Mouse (Mus musculus) forebrain, embryonic 13.5 days (tissue): ENCODE measurements around the gene Tnfaip1. TPM values are rescaled to one million over a fixed set of nuclear protein-coding genes. Genes with fewer than 3 reads are reported as not detected.
A peak's percentile ranks its signal among the peaks of the same experiment; 100 is the strongest.

Experiments used
- ATAC-seq: fragments of 200-750 bp; cut with Nextera tagmentation; 2 replicates; pipeline ENCODE4 v1.8.0; 2017
- H3K27ac ChIP-seq: fragments of 300-500 bp; sonication (generic); 2 replicates; pipeline ENCODE4 v1.5.1; 2015; ENCODE audit warnings: inconsistent platforms, mild to moderate bottlenecking, moderate library complexity
- H3K27me3 ChIP-seq: fragments of 300-500 bp; sonication (generic); 2 replicates; pipeline ENCODE4 v1.6.1; 2015; ENCODE audit warnings: mild to moderate bottlenecking, inconsistent platforms
- H3K36me3 ChIP-seq: fragments of 300-500 bp; sonication (generic); 2 replicates; pipeline ENCODE4 v1.6.1; 2015; ENCODE audit warnings: mild to moderate bottlenecking, inconsistent platforms; ENCODE audit not compliant: poor library complexity, severe bottlenecking
- H3K4me1 ChIP-seq: fragments of 300-500 bp; sonication (generic); 2 replicates; pipeline ENCODE4 v1.6.1; 2015; ENCODE audit warnings: inconsistent platforms
- H3K4me2 ChIP-seq: fragments of 300-500 bp; sonication (generic); 2 replicates; pipeline ENCODE4 v1.6.1; 2015; ENCODE audit warnings: inconsistent platforms, mild to moderate bottlenecking, moderate library complexity
- H3K4me3 ChIP-seq: fragments of 300-500 bp; sonication (generic); 2 replicates; pipeline ENCODE4 v1.5.1; 2015; ENCODE audit warnings: mild to moderate bottlenecking, inconsistent platforms
- H3K9ac ChIP-seq: fragments of 300-500 bp; sonication (generic); 2 replicates; pipeline ENCODE4 v1.6.1; 2015; ENCODE audit warnings: mild to moderate bottlenecking, inconsistent platforms
- H3K9me3 ChIP-seq: fragments of 300-500 bp; sonication (generic); replicated peaks from 2 replicates; pipeline ENCODE4 v1.6.1; 2016; ENCODE audit warnings: inconsistent platforms
- WGBS: fragments of 180-500 bp; shearing (Covaris S2); methylation state at CpG from one replicate; pipeline ENCODE4 v1.1.7; 2015; 5-methylcytosine and 5-hydroxymethylcytosine counted together
- polyA plus RNA-seq: library from polyadenylated mRNA; unstranded; fragments of >200 nt; fragmentation: Nextera tagmentation; extraction: Ambion mirVana; gene quantifications from 2 replicates; pipeline ENCODE4 v1.2.1, GENCODE M21; 2015

The Tnfaip1 gene
- polyA plus RNA-seq, 1 experiment from 2014 or later = 65.6 TPM

DNA sequence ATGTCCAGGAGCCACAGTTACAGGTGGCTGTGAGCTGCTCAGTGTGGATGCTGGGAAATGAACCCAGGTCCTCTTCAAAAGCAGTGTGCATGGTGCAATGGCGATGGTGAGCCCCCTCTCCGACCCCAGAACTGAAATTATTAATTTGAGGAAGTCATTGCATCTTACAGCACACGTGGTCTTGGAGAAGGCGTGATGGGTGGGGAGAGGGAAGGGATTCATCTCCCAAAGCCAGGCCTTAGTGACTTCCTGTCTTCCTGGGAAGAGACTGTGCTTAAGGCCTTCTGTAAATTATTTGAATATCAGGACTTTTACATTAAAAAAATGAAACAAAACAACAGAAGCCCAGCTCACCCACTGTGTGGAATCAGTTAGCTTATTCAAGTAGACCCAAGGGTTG, 19.9 kb upstream of the Tnfaip1 start:
- Histone ChIP-seq H3K27ac (no peak overlapping the region), H3K27me3 (no peaks in the 10 kb centered on the region), H3K36me3 (0 out of 2 replicates have a peak, but pooled peaks cover 5% of the 10 kb centered on the region), H3K4me2 (no peak overlapping the region), H3K4me1 (peaks cover 2% of the 10 kb centered on the region; the same call in 1 of the 2 replicates), H3K9ac (no peak overlapping the region), H3K4me3 (no peak overlapping the region), H3K9me3 (no peaks in the 10 kb centered on the region)
- 88% methylated on average over 4 of the region's 4 CpGs for WGBS
- no peak for ATAC-seq

DNA sequence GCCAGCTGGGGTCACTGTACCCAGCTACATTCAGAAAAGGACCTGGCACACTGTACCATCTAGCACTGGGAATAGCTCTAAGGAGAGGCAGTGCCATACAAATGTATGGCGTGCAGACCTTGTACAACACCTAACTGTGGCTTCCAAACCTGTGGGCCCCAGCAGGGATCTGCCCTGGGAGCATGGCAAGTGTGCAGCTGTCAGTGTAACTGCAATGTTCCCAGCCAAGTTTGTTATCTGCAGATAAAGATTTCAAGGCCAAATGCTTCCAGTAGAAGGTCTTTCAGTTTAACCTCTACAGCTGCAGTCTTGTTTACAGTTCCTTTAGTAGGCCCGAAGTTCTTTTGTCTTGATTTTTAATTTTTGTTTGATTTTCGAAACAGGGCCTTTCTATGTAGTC, 19.5 kb upstream of the Tnfaip1 start:
- ATAC-seq = no peak
- Histone ChIP-seq H3K9ac (no peak overlapping the region), H3K36me3 (0 out of 2 replicates have a peak, but pooled peaks cover 5% of the 10 kb centered on the region), H3K4me2 (no peak overlapping the region), H3K27me3 (no peaks in the 10 kb centered on the region), H3K9me3 (no peaks in the 10 kb centered on the region), H3K4me3 (no peak overlapping the region), H3K27ac (no peak overlapping the region), H3K4me1 (peaks cover 3% of the 10 kb centered on the region; the same call in 1 of the 2 replicates)
- 84% methylated on average over 3 of the region's 3 CpGs for WGBS

DNA sequence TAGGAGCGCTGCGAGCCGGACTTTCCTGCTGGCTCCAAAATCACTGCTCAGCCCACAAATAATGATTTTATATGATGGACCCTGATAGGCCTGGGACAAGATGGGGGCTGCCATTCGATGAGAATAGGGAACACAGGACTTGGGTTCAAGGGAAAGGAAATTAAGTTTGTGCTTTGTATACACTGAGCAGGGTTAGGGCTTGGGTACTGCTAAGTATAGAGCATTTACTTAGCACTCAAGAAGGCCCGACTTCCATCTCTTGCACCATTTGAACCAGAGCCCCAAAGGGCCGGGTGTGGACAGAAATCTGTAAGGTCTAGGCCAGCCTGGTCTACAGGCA, 14.9 kb upstream of the Tnfaip1 start:
- Histone ChIP-seq H3K27ac (peak overlapping the region; percentile 81), H3K9me3 (no peaks in the 10 kb centered on the region), H3K4me3 (peak overlapping the region; percentile 62), H3K27me3 (no peaks in the 10 kb centered on the region), H3K36me3 (0 out of 2 replicates have a peak, but pooled peaks cover 5% of the 10 kb centered on the region), H3K4me2 (peak overlapping the region; percentile 80), H3K4me1 (peaks cover 27% of the 10 kb centered on the region), H3K9ac (peak overlapping the region; percentile 65)
- WGBS = 34% methylated on average over 6 of the region's 6 CpGs
- ATAC-seq = peak; percentile 57

DNA sequence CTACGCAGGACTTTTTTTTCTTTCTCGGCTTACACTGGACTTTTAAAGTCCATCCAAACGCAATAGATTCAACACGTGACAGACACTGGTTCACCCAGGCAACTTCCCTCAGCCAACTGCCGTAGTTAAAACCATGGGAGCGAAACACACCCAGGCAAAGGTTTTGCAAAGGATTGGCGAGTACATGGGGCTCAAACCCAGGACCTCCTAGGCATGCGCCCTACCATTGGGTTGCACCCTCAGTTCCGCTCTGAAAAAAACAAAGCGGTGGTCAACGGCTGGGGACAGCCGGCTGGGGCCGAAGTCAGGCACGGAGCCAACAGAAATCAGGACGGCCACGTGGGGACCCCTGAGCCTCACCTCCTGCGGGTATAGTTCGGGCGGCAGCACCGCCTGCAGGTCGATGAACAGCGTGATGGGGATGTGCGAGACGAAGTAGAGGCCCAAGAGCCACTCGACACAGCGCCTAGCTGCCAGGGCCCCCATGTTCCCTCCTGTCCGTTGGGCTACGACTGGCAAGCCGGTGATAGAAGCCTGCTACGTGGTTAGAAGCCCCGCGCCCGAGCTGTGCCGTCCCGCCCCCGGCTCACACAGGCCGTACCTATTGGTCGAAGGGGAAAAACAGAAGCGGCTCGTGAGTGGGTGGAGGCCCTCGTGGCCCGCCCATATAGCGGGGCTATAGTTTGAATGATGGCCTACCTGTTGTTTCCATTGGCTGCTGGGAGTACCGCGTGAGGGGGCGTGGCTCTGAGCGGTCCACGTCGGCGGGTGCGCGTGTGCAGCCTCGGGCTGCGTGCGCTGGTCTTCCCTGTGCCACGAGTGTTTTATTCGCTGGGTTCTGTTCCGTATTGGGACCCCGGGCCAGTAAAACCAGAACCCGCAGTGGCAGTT, 14.3 kb upstream of the Tnfaip1 start, which contains the start of gene Tmem97:
Gene Tmem97, minus strand, starts transcription at position 610 of the 891 bp plus-strand sequence.
- Histone ChIP-seq H3K4me3 (peak within 1 kb of the TSS; percentile 62), H3K9me3 (no peaks in the 10 kb centered on the region), H3K27me3 (no peaks in the 10 kb centered on the region), H3K4me1 (peaks cover 27% of the 10 kb centered on the region), H3K27ac (peak within 1 kb of the TSS; percentile 81), H3K9ac (peak within 1 kb of the TSS; percentile 77), H3K4me2 (peak within 1 kb of the TSS; percentile 80), H3K36me3 (0 out of 2 replicates have a peak, but pooled peaks cover 5% of the 10 kb centered on the region)
- ATAC-seq = peak; percentile 100
- WGBS = under 1% methylated on average over 60 of the region's 60 CpGs

DNA sequence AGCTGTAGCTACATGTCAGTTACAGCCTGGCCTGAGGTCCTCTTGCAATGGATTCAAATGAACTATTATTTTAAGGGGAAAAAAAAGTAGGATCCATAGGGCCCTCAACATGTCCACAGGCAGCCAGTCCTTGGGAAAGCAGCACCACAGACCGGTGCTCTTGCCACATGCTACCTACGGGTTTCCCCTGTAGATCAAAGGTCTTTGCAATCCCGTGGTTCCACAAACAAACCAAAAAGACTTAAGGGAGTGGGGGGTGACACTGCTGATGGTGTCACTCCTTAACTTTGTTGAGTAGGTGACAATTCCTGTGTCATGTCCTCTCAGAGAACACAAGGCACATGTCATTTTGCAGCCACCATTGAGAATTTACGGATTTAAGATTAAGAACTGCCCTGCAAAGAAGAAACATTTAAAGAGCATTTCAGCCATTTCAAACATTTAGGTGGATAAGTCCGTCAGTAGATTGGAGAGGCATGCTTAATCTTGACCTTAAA, 13.4 kb upstream of the Tnfaip1 start:
- WGBS = 14% methylated on average over 5 of the region's 5 CpGs
- H3K4me1 ChIP-seq = peaks cover 27% of the 10 kb centered on the region

DNA sequence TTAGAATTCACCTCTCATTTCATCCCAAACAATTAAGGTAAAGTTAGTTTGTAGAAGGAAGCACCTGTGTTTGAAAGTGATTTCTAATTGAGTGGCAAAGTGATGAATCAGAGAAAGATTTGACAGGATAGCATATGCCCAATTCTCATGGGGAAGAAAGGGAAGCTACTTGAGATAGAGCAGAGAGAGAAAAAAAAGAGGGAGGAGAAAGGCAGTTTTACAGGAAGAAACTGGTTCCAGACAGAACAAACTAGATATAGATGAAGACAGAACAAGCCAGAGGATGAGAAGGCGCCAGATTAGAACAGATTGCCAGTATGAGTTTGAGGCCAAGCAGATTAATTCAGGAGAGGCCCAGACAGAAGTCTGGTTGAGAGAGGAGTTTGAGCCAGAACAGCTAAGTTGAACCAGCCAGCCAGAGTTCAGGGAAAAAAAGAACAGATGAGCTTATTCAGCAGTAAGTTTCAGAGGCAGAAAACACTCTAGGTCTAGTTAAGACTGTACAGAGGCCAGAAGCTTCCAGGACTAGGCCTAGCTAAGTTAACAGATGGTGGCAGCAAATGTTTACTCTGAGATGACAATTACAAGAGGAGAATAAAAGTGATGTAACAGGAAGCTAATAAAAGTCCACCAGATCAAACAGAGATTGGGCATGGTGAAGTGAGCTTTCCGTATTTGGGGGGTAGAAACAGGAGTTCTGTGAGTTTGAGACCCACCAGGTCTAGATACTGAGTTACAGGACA, 11.8 kb upstream of the Tnfaip1 start:
- peaks cover 9% of the 10 kb centered on the region for H3K36me3 ChIP-seq
- H3K4me2 ChIP-seq = peak overlapping the region; percentile 80; the same call in 1 of the 2 replicates
- no peak overlapping the region for H3K9ac ChIP-seq
- no peaks in the 10 kb centered on the region for H3K9me3 ChIP-seq
- H3K27me3 ChIP-seq = no peaks in the 10 kb centered on the region
- no peak overlapping the region; the same call in 1 of the 2 replicates for H3K27ac ChIP-seq
- no peak overlapping the region for H3K4me3 ChIP-seq
- H3K4me1 ChIP-seq = peaks cover 27% of the 10 kb centered on the region
- no peak for ATAC-seq
- 89% methylated on average over 2 of the region's 2 CpGs for WGBS

More for the DNA sequence above, 13.4 kb upstream of the Tnfaip1 start:
- peak overlapping the region; percentile 62 for H3K4me3 ChIP-seq
- peak overlapping the region; percentile 77 for H3K9ac ChIP-seq
- 0 out of 2 replicates have a peak, but pooled peaks cover 5% of the 10 kb centered on the region for H3K36me3 ChIP-seq
- no peak for ATAC-seq
- H3K4me2 ChIP-seq = peak overlapping the region; percentile 80
- H3K27me3 ChIP-seq = no peaks in the 10 kb centered on the region
- no peak overlapping the region for H3K27ac ChIP-seq
- H3K9me3 ChIP-seq = no peaks in the 10 kb centered on the region

DNA sequence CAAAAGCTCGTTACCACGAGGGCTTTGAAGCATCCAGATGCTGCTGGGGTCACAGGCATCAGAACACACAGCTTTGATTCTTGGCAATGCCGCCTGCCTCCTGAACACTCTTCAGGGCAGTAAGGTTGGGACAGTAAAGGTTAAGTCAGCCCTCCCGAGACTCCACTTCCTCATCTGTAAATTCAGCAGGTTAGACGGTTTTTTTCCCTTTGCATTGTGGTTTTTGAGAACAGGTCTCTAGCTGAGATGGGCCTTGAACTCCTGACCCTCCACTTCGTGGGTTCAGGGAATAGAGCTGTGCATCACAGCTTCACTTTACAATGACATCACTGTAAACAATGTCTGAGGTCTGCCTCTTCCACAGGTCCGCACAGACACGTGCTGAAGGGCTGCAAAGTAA, 9.0 kb upstream of the Tnfaip1 start:
- H3K4me1 ChIP-seq = peaks cover 24% of the 10 kb centered on the region
- no peak overlapping the region for H3K4me3 ChIP-seq
- H3K9ac ChIP-seq = no peak overlapping the region
- no peaks in the 10 kb centered on the region for H3K27me3 ChIP-seq
- no peak overlapping the region for H3K27ac ChIP-seq
- peaks cover 34% of the 10 kb centered on the region for H3K36me3 ChIP-seq
- H3K9me3 ChIP-seq = no peaks in the 10 kb centered on the region
- ATAC-seq = no peak
- 64% methylated on average over 8 of the region's 8 CpGs for WGBS
- no peak overlapping the region for H3K4me2 ChIP-seq

DNA sequence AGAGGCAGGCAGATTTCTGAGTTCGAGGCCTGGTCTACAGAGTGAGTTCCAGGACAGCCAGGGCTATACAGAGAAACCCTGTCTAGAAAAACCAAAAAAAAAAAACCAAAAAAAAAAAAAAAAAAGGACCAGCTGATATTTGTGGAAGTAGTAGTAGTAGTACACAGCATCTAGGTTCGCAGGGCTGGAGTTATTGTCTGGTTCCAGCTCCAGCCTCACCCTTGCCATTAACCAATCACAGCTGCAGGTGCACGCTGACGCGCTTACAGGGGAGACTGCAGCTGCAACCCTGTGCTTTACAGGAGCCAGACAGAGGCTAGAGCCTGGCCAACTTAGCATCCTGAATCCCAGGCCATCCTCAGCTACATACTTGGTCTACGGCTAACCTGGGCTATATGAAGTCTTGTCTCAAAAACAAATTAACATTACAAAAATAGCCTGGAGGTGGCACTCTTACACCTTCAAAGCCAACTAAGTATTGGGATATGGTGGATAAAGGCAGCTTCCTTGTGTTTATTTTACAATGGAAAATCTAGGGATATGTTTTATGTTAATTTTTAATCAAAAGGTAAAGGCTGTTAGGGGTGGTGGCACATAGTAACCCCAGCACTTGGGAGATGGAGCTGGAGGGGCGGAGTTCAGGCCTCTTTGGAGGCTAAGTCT, 8.4 kb upstream of the Tnfaip1 start:
- no peak overlapping the region for H3K27ac ChIP-seq
- H3K4me1 ChIP-seq = peaks cover 18% of the 10 kb centered on the region
- 94% methylated on average over 7 of the region's 7 CpGs for WGBS
- no peak overlapping the region for H3K4me2 ChIP-seq
- H3K36me3 ChIP-seq = peaks cover 40% of the 10 kb centered on the region
- no peak overlapping the region for H3K9ac ChIP-seq
- no peaks in the 10 kb centered on the region for H3K9me3 ChIP-seq
- H3K4me3 ChIP-seq = no peak overlapping the region
- no peak for ATAC-seq
- H3K27me3 ChIP-seq = no peaks in the 10 kb centered on the region

DNA sequence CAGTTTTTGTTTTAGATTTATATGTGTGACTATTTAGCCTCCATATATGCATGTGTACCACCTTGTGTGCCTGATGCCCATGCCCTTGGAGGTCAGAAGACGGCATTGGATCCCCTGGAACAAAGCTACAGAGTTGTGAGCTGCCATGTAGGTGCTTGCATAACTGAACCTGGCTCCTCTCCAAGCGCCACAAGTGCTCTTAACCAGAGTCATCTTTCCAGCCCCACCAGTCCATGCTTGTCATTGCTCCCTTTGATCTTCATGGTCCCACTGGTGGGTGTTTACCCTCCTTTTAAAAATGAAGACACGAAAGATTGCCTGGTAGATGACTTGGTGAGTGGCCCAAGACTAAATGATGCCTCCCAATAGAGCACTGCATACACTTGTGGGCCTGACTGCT, 4.2 kb upstream of the Tnfaip1 start:
- Histone ChIP-seq H3K4me1 (peaks cover 16% of the 10 kb centered on the region), H3K4me2 (no peak overlapping the region), H3K27ac (no peak overlapping the region), H3K9me3 (no peaks in the 10 kb centered on the region), H3K4me3 (no peak overlapping the region), H3K9ac (no peak overlapping the region), H3K27me3 (no peaks in the 10 kb centered on the region), H3K36me3 (peaks cover 52% of the 10 kb centered on the region)
- WGBS = 88% methylated on average over 3 of the region's 3 CpGs
- no peak for ATAC-seq

DNA sequence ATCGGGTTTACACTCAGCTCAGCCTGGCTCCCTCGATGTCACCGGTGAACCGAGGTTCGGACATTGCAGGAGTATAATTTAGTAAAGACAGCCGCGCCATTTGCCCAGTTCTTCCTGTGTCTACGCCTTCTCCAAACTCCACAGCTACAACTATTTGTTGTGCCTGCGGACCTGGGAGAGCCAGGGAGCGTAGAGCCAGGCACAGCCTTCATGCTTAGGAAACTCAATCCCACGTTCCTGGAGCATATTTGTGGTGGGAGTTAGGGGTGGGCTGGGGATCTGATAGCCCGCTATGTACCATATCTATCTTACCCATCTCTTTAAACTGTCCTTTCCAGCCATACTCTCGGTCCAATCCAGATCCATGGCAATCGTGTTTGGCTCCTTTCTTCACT, 555 bp upstream of the Tnfaip1 start:
- Histone ChIP-seq H3K4me1 (peaks cover 29% of the 10 kb centered on the region), H3K27me3 (no peaks in the 10 kb centered on the region), H3K4me3 (peak overlapping the region; percentile 67), H3K36me3 (peaks cover 38% of the 10 kb centered on the region), H3K27ac (peak overlapping the region; percentile 74), H3K4me2 (peak overlapping the region; percentile 80), H3K9ac (peak overlapping the region; percentile 81), H3K9me3 (no peaks in the 10 kb centered on the region)
- 0 out of 2 replicates have a peak, but pooled peaks have one; percentile 5 for ATAC-seq
- 5% methylated on average over 14 of the region's 14 CpGs for WGBS

DNA sequence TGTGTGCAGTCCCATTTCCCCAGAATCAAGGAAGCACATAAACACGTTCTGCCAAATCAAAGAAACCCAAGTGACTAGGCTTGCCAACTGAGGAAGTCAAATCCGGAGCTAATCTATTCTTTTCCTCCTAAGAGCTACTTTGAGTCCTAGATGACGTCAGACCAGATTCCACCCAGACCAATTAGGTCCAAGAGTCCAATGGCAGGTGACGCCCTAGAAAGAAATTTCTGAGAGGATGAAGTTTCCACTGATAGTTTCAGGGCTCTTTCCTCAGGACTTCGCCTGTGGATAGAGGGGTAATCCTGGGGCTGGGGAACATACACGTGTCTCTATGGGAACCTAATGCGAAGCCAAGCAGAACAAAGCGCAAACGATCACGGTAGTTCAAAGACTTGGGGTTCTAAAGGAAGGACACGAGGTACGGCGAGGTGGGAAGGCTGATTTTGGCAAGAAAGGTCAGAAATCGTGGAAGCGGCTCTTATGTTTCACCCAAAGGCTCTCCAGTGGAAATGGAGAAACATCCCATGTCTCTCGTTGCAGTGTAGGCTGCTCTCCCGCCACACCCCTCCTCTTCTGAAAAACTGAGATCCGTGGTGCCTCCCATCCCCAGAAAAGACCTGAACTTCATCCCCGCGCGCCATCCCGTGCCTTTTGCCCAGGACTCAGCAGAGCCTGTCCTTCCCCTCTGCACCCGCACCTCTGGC, 604 bp downstream of the Tnfaip1 start:
- Histone ChIP-seq H3K9ac (peak overlapping the region; percentile 77), H3K4me2 (peak overlapping the region; percentile 80), H3K4me3 (peak overlapping the region; percentile 67), H3K36me3 (peaks cover 28% of the 10 kb centered on the region), H3K4me1 (peaks cover 29% of the 10 kb centered on the region), H3K27ac (peak overlapping the region; percentile 88), H3K27me3 (no peaks in the 10 kb centered on the region), H3K9me3 (no peaks in the 10 kb centered on the region)
- peak; percentile 5; the same call in 1 of the 2 replicates for ATAC-seq
- WGBS = under 1% methylated on average over 23 of the region's 23 CpGs
